Mouse (Mus musculus) naive thymus-derived CD4-positive, alpha-beta T cell, adult 2 months (primary cell): ENCODE data around the gene Hoxd4.

ENCODE experiments used
- DNase-seq: peaks from one replicate; pipeline ENCODE4 v3.0.0-alpha.2; 2011; ENCODE audit warnings: low read depth

Hoxd4 gene

DNA sequence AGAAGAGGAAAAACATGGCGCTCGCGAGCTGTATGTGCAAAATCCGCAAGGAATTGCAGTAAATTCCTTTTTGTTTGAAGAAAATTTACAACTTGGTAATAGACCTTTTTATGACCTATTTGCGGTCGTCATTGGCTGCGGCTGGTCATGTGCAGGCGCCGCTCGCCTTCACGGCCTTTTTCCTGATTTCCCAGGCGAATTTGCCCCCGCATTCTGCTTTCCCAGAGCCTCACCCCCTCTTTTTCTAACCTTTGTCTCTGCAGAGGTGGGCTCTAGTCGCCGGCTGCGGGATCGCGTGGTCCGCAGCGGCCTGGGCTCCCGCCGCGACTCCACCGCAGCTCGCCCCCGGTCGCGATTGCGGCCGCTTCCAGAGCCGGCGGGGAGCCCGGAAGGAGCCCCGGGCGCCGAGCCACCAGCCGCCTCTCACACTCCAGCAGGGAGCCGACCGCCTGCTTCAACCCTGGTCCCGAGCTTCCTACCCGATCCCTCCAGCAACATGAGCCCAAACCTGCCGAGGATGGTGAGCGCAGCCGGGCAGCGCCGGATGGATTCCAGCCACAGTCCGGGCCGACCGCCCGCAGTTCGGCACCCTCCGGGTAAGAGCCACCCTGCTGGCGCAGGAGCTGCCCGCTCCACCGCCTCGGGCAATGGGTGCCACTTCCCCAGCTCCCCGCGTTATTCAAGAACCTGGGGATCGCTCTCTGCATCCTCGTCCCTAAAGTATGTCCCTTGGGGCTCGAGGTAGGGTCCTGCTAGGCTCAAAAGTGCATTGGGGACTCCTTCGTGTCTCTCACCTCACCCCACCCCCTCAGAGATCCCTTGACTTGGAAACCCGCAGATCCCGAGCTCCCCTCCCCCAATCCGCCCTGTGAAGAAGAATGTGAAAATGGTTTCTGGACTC is at the start of gene Hoxd4, which contains the start of gene Hoxd3:
Hoxd4 (plus strand) TSS at position 209 of the 901 bp plus-strand sequence.
Hoxd3 (plus strand) TSS at position 207 of the 901 bp plus-strand sequence.
- no peak for DNase-seq

GRCm38 (mm10) chr2:74663291-74663925 is 48.3 kb upstream of the Hoxd4 start:
- DNase-seq = no peak

GRCm38 (mm10) chr2:74666411-74666810 is 45.3 kb upstream of the Hoxd4 start:
- DNase-seq = no peak

- DNase-seq = no peak
These were observed 44.4 kb upstream of the Hoxd4 start for GRCm38 (mm10) chr2:74667191-74667841.

DNA sequence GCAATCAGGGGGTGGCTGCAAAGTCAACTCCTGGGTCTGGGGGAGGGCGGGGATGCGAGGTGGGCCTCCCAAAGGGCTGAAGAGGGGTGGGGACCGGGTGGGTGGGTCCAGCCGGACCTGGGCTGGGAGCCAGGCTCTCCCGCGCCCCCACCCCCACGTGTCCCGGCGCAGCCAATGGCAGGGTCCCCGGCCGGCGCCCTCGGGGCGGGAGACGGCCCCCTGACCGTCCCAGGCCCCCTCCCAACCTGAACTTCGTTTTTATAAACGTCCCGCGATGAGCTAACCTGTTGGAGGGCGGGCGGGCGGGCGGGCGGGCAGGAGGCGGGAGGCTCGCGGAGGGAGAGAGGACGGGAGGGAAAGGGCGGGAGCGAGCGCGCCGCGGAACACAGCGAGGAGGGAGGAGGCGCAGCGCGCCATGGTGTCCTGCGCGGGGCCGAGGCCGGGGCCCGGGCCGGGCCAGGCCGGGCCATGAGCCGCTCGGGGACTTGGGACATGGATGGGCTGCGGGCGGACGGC is 43.8 kb upstream of the Hoxd4 start, which contains the start of gene Hoxd13:
Hoxd13 (plus strand) TSS at position 469 of the 516 bp plus-strand sequence.
- no peak for DNase-seq

- no peak for DNase-seq
These were observed 43.1 kb upstream of the Hoxd4 start for GRCm38 (mm10) chr2:74668370-74669229.

DNA sequence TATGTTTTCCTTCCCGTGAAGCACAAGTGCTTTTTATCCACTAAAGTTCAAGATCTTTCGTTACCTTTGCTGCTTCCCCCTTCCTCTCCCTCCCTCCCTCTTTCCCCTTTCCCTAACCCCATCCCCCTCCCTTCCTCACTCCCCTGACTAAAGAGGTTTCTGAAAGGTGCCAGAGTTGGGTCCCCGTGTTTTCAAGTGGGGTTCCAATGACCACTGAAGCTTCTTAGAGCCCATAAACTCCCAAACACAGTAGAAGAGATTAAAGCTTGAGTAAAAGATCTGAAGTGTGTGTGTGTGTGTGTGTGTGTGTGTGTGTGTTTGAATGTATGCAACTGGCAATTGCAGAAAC is 42.5 kb upstream of the Hoxd4 start:
- DNase-seq = no peak

DNA sequence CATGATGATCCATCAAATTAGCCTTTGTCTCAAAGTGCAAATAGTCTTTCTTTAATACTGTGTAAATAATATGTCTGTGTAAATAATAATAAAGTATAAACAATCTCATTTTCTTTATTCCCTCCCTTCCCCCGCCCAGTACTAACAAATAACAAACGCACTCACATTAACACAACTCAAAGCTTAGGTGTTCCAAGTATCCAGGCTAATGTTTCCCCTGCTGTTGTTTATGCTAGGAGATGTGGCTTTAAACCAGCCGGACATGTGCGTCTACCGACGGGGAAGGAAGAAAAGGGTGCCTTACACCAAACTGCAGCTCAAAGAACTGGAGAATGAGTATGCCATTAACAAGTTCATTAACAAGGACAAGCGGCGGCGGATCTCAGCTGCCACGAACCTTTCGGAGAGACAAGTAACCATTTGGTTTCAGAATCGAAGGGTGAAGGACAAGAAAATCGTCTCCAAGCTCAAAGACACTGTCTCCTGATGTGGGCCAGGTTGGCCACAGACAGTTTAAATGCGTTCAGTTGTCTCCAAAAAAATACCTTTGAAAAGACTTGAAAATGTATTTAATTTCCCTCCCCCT is 42.0 kb upstream of the Hoxd4 start:
- DNase-seq = no peak

DNA sequence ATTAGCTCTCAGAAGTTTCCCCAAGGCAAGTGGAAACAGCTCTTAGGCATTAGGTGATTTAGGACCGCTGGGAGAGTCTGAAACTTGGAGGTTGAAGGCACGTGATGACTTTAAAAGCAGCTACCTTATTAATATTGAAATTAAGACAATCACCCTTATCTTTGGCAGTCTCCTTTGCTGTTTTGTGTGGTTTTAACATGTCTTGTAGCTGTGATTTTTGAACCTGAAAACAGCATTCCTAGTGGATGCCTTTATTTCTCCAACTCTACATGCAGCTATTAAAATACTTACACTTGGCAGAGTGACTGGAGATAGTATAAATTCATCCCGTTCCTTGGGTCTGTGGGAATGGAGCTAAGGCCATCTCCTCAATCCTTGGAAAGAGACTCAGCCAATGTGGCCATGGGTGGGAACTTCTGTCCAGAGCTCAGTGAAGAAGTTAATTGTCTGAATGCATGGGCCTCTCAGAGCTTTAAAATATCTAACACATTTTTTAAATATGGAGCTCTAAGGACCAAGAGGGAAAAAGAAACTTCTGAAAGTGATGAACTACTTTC is 41.0 kb upstream of the Hoxd4 start:
- DNase-seq = no peak

DNA sequence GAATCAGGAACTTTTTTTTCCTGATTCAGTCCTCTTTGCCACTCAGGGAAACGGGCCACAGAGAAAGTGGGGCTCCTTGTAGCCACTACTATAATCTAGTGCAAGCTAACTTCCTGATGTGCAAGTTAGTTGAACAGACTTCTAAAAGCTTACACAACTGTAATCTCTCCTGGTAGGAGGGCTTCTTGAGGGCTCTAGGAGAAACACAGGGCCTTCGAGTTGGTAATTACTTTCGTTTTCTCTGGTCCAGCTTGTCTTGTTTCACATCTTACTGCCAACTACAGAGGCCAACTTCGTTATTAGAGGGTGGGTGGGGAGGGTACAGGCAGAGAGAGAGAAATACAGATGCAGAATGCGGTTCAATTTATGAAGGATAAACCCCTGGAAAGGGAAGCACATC is 39.9 kb upstream of the Hoxd4 start:
- no peak for DNase-seq

- peak; percentile 65 for DNase-seq
These were observed 39.0 kb upstream of the Hoxd4 start for GRCm38 (mm10) chr2:74672481-74673362.

GRCm38 (mm10) chr2:74673835-74674425 is 37.8 kb upstream of the Hoxd4 start:
- DNase-seq = no peak

DNA sequence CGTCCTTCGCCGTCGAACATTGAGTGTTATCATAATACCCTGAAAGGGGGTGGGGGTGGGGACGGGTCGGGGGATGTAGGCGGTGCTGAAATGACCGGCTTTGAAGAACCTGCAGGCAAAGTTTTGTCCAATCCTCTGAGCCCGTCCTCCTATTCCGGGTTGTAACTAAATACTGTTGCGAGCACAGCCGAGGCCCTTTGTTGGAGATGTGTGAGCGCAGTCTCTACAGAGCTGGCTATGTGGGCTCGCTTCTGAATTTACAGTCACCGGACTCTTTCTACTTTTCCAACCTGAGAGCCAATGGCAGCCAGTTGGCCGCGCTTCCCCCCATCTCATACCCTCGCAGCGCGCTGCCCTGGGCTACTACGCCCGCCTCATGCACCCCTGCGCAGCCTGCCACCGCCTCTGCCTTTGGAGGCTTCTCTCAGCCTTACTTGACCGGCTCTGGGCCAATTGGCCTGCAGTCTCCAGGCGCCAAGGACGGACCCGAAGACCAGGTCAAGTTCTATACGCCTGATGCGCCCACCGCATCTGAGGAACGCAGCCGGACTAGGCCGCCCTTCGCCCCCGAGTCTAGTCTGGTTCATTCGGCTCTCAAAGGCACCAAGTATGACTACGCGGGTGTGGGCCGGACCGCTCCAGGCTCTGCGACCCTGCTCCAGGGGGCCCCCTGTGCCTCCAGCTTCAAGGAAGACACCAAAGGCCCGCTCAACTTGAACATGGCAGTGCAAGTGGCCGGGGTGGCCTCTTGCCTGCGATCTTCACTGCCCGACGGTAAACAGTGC is 36.7 kb upstream of the Hoxd4 start, which contains the start of gene Hoxd12:
Hoxd12 (plus strand) TSS at position 133 of the 785 bp plus-strand sequence.
- DNase-seq = no peak

DNA sequence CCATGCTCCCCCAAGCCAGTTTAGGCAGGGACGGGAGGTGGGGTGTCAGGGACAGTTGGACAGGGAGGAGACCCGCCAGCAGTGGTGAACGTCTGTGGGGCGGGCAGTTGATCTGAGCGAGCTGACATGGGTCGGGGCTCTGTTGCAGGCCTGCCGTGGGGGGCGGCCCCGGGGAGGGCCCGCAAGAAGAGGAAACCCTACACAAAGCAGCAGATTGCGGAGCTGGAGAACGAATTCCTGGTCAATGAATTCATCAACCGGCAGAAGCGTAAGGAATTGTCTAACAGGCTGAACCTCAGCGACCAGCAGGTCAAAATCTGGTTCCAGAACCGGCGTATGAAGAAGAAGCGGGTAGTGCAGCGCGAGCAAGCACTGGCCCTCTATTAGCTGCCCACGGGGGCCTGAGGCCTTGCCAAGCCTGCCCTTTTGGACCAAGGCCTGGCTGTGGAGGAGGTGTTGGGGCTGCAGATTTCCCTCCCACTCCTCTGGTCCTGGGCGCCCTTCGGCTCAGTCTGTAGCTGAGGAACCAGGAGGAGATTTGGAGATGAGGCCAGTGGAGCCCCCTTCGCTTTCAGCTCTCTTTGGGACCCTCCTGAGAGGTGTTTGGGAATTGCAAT is 36.0 kb upstream of the Hoxd4 start:
- no peak for DNase-seq

- no peak for DNase-seq
These were observed 35.2 kb upstream of the Hoxd4 start for GRCm38 (mm10) chr2:74676376-74677052.

GRCm38 (mm10) chr2:74677106-74677505 is 34.6 kb upstream of the Hoxd4 start:
- no peak for DNase-seq

GRCm38 (mm10) chr2:74678891-74679595 is 32.7 kb upstream of the Hoxd4 start, which contains the start of gene Hoxd11:
Gene Hoxd11 (plus strand): TSS chr2:74679557.
- DNase-seq = no peak
